Comparison of ENCODE assay signal across 30 mouse cellular contexts in the genomic region with DNA sequence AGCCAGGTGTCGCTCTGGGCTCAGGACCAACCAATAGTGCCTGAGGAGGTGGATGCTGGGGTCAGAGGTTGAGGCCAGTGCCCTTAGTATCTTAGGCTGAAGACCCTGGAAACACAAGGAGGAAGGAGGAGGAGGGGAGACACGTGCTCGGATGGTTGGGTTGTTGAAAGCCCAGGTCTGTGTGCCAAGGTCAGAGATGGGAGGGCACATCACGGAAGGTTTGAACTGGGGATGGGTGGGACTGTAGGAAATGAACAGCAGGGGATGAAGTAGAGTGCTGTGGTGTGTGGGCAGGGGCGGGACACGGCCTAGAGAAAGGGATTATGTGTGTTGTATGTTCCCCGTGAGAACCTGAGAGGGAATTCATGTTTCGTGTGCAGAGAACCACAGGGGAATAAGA. TPM values are rescaled to one million over a fixed set of nuclear protein-coding genes. Genes with fewer than 3 reads are reported as not detected.
"Had no signal": no experiment of that assay in that cellular context is flagged by ENCODE, and none has a peak within 500 bp of the region (broad histone marks: within the 10 kb centered on the region; RNA-seq: fewer than 3 reads in every experiment).

No protein-coding gene starts in this region.

- H3K9ac ChIP-seq: limb, embryonic 12.5 days; limb, embryonic 15.5 days; liver, embryonic 12.5 days; liver, embryonic 15.5 days; lung, embryonic 15.5 days; midbrain, embryonic 13.5 days; neural tube, embryonic 13.5 days; stomach, embryonic 15.5 days had no signal

- H3K4me3 ChIP-seq: left cerebral cortex, adult 2 months; limb, embryonic 12.5 days; limb, embryonic 15.5 days; liver, embryonic 12.5 days; liver, embryonic 15.5 days; lung, embryonic 15.5 days; megakaryocyte, embryonic 14.5 days; midbrain, embryonic 10.5 days; midbrain, embryonic 13.5 days; myocyte; neural tube, embryonic 13.5 days; stomach, embryonic 15.5 days had no signal

- H3K4me1 ChIP-seq: liver, embryonic 12.5 days; liver, embryonic 15.5 days had no signal

- H3K27ac ChIP-seq: left cerebral cortex, adult 2 months; limb, embryonic 12.5 days; limb, embryonic 15.5 days; liver, embryonic 12.5 days; liver, embryonic 15.5 days; lung, embryonic 15.5 days; midbrain, embryonic 10.5 days; midbrain, embryonic 13.5 days; neural tube, embryonic 13.5 days; stomach, embryonic 15.5 days had no signal

- ATAC-seq: liver, embryonic 12.5 days; midbrain, embryonic 13.5 days; midbrain, embryonic 16.5 days had no signal

- H3K9me3 ChIP-seq: limb, embryonic 15.5 days; liver, embryonic 12.5 days; liver, embryonic 15.5 days; lung, embryonic 15.5 days; stomach, embryonic 15.5 days had no signal

- H3K4me2 ChIP-seq: limb, embryonic 12.5 days; limb, embryonic 15.5 days; liver, embryonic 12.5 days; liver, embryonic 15.5 days; lung, embryonic 15.5 days; midbrain, embryonic 13.5 days; neural tube, embryonic 13.5 days; stomach, embryonic 15.5 days had no signal

- H3K36me3 ChIP-seq: limb, embryonic 12.5 days; limb, embryonic 15.5 days; liver, embryonic 12.5 days; liver, embryonic 15.5 days; lung, embryonic 15.5 days; midbrain, embryonic 10.5 days; midbrain, embryonic 13.5 days; neural tube, embryonic 13.5 days; stomach, embryonic 15.5 days had no signal

- DNase-seq: kidney, adult 9 months; kidney, postnatal 14 days; kidney, postnatal 4 days; layer of hippocampus, adult 9-11 months; layer of hippocampus, postnatal 36 days; left cerebral cortex, postnatal 4 days; lung, postnatal 10 days; retina, postnatal 1 day; right cerebral cortex, postnatal 25 days; spleen, adult 18-20 months; thymus, postnatal 25 days had no signal

RNA-seq across cellular contexts. Expression of gene Neurl1a, which starts 5.6 kb away (rescaled TPM):
- total RNA-seq: monocyte, adult 5-6 weeks had no signal

RNA-seq across cellular contexts. Expression of gene Calhm3, which starts 26.7 kb away (rescaled TPM):
- total RNA-seq: layer of hippocampus, adult 18-20 months; layer of hippocampus, postnatal 36 days; left cerebral cortex, adult 2 months; left cerebral cortex, postnatal 14 days; left cerebral cortex, postnatal 4 days; monocyte, adult 5-6 weeks; neutrophil, adult 5-6 weeks had no signal
- polyA plus RNA-seq: kidney, embryonic 16.5 days; limb, embryonic 12.5 days; limb, embryonic 15.5 days; liver, embryonic 12.5 days; liver, embryonic 15.5 days; lung, embryonic 15.5 days; midbrain, embryonic 10.5 days; midbrain, embryonic 13.5 days; midbrain, embryonic 16.5 days; myocyte; neural tube, embryonic 13.5 days; stomach, embryonic 15.5 days had no signal

RNA-seq across cellular contexts. Expression of gene Calhm1, which starts 40.2 kb away (rescaled TPM):
- total RNA-seq: layer of hippocampus, adult 18-20 months; layer of hippocampus, postnatal 36 days; left cerebral cortex, adult 2 months; left cerebral cortex, postnatal 14 days; left cerebral cortex, postnatal 4 days; monocyte, adult 5-6 weeks; neutrophil, adult 5-6 weeks had no signal
- polyA plus RNA-seq: kidney, embryonic 16.5 days; limb, embryonic 12.5 days; limb, embryonic 15.5 days; liver, embryonic 12.5 days; liver, embryonic 15.5 days; lung, embryonic 15.5 days; midbrain, embryonic 10.5 days; midbrain, embryonic 13.5 days; midbrain, embryonic 16.5 days; myocyte; neural tube, embryonic 13.5 days; stomach, embryonic 15.5 days; thymus, postnatal 0 days had no signal
